In the genomic region with DNA sequence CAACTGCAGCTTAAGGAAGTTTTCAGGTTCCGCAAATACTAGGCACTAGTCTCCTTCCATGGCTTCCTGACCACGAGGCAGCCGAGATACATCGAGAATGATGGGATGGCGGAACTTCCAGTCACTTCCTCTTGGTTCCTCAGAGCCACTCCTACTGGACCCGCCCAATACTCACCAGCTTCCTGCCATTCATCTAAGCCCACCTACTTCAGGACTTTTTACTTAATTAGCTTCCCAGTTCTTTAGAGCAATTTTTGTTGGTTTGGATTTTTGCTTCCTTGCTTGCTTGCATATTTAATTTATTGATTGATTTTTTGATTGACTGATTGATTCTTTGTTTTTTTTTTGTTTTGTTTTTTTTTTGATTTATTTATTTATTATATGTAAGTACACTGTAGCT, we compare ENCODE assay signal across 9 mouse cellular contexts. TPM values are rescaled to one million over a fixed set of nuclear protein-coding genes. Genes with fewer than 3 reads are reported as not detected.
A peak's percentile ranks its signal among the peaks of the same experiment; 100 is the strongest.
DNase-seq lines count a peak whose midpoint lies in the region; ATAC-seq and TF ChIP-seq lines count a peak whose summit lies in the region.
"Not testable (repeated sequence)": the region's sequence is repeated elsewhere in the genome, so short reads cannot be mapped to it uniquely, and the experiment has no call there.
"Had no signal": no experiment of that assay in that cellular context is flagged by ENCODE, and none has a peak within 500 bp of the region (broad histone marks: within the 10 kb centered on the region; RNA-seq: fewer than 3 reads in every experiment).

A gene (minus strand): TSS at position 101 of the 400 bp plus-strand sequence.

- not testable (repeated sequence) for TF ChIP-seq CTCF in CH12.LX (conservative IDR thresholded peaks at IDR 0.05 in 1 of 2, IDR thresholded peaks at IDR 0.05 in 1 of 2; ENCODE audit: low read depth in 2 of 2, low read length in 2 of 2); E14TG2a.4 (conservative IDR thresholded peaks at IDR 0.05; ENCODE audit: low read length); ES-Bruce4 (IDR thresholded peaks at IDR 0.05; ENCODE audit: low read depth, low read length); MEL (IDR thresholded peaks at IDR 0.05 in 2 of 3, conservative IDR thresholded peaks at IDR 0.05 in 1 of 3; ENCODE audit: control insufficient read depth in 1 of 3, insufficient read depth in 1 of 3, low read depth in 2 of 3, low read length in 3 of 3, poor library complexity in 1 of 3, severe bottlenecking in 1 of 3)

- DNase-seq in CH12.LX (ENCODE audit: extremely low read depth); ES-E14 (ENCODE audit: low read depth, low spot score); MEL (ENCODE audit: low read depth, low spot score); liver, embryonic 11.5 days (ENCODE audit: low spot score): not testable (repeated sequence)

- not testable (repeated sequence) for TF ChIP-seq RAD21 in CH12.LX (IDR thresholded peaks at IDR 0.05; ENCODE audit: low read depth, low read length); MEL (IDR thresholded peaks at IDR 0.05; ENCODE audit: low read depth, low read length)

- H3K9ac ChIP-seq in CH12.LX (ENCODE audit: insufficient read depth, low read depth); ES-Bruce4 (ENCODE audit: low read depth, poor library complexity, severe bottlenecking); ES-E14 (ENCODE audit: insufficient read depth, low read depth, low read length, poor library complexity, severe bottlenecking); MEL (ENCODE audit: control insufficient read depth, low read depth, low read length, poor library complexity, severe bottlenecking); liver, embryonic 11.5 days (ENCODE audit: low read depth, low read length): not testable (repeated sequence)

- not testable (repeated sequence) for TF ChIP-seq EP300 in CH12.LX (IDR thresholded peaks at IDR 0.05; ENCODE audit: low read length); ES-Bruce4 (IDR thresholded peaks at IDR 0.05; ENCODE audit: insufficient read depth, low read depth, low read length); MEL (IDR thresholded peaks at IDR 0.05; ENCODE audit: low read depth in 1 of 2, low read length in 2 of 2)

- in situ Hi-C loops in CH12.LX (cut with MboI; ENCODE audit: low pct_ligation_motif_present, low pct_unique_long_range_greater_than_20kb, low sequenced_read_pairs); ES-E14 (cut with MboI; ENCODE audit: low sequenced_read_pairs in 2 of 2, unreplicated experiment in 2 of 2): not testable (repeated sequence)

- not testable (repeated sequence) for TF ChIP-seq POLR2A in CH12.LX (IDR thresholded peaks at IDR 0.05; ENCODE audit: low read depth, low read length); ES-Bruce4 (IDR thresholded peaks at IDR 0.05; ENCODE audit: insufficient read depth, low read length); MEL (IDR thresholded peaks at IDR 0.05; ENCODE audit: control insufficient read depth in 1 of 2, insufficient read depth in 1 of 2, low read depth in 1 of 2, low read length in 2 of 2, poor library complexity in 1 of 2)

- not testable (repeated sequence) for H3K36me3 ChIP-seq in CH12.LX (replicated peaks in 1 of 2; ENCODE audit: control insufficient read depth in 1 of 2, insufficient read depth in 1 of 2, low read length in 1 of 2); E14TG2a.4 (ENCODE audit: insufficient read depth, low read length); ES-Bruce4 (ENCODE audit: control insufficient read depth, insufficient read depth, low read length, poor library complexity, severe bottlenecking); ES-E14 (ENCODE audit: control insufficient read depth, insufficient read depth, low read length, poor library complexity, severe bottlenecking); MEL (ENCODE audit: control insufficient read depth in 1 of 2, insufficient read depth in 2 of 2, low read length in 2 of 2); liver, embryonic 11.5 days (ENCODE audit: control insufficient read depth, insufficient read depth, low read length)

- H3K4me2 ChIP-seq in CH12.LX (ENCODE audit: insufficient read depth, low read depth, poor library complexity, severe bottlenecking); liver, embryonic 11.5 days: not testable (repeated sequence)

- not testable (repeated sequence) for H3K4me3 ChIP-seq in CH12.LX (replicated peaks in 1 of 3; ENCODE audit: low read depth in 2 of 3, low read length in 2 of 3, poor library complexity in 1 of 3); ES-Bruce4 (ENCODE audit: low read depth, low read length); MEL (ENCODE audit: control insufficient read depth in 1 of 2, insufficient read depth in 1 of 2, low read depth in 2 of 2, low read length in 2 of 2); liver, embryonic 11.5 days (ENCODE audit: low read depth, low read length)
- H3K4me3 ChIP-seq in E14TG2a.4 (replicated peaks; ENCODE audit: low read length) = peak within 1 kb of the TSS; percentile 66
- H3K4me3 ChIP-seq in ES-E14 (ENCODE audit: insufficient read depth in 1 of 2, low read depth in 1 of 2, low read length in 2 of 2, poor library complexity in 1 of 2, severe bottlenecking in 1 of 2) = peak within 1 kb of the TSS; percentile 47 to 55

- not testable (repeated sequence) for H3K27me3 ChIP-seq in CH12.LX (replicated peaks); E14TG2a.4 (ENCODE audit: insufficient read depth, low read length); ES-Bruce4 (ENCODE audit: control insufficient read depth, insufficient read depth, low read length, poor library complexity, severe bottlenecking); MEL (ENCODE audit: control insufficient read depth in 1 of 2, insufficient read depth in 2 of 2, low read length in 2 of 2); liver, embryonic 11.5 days (replicated peaks; ENCODE audit: control insufficient read depth, insufficient read depth, low read length)

- H3K27ac ChIP-seq in CH12.LX (ENCODE audit: insufficient read depth, low read depth); ES-Bruce4 (ENCODE audit: insufficient read depth, low read length); ES-E14 (ENCODE audit: insufficient read depth, low read depth, low read length, poor library complexity, severe bottlenecking); MEL (ENCODE audit: control insufficient read depth, low read depth, low read length); liver, embryonic 11.5 days (ENCODE audit: low read depth, low read length): not testable (repeated sequence)

- not testable (repeated sequence) for H3K4me1 ChIP-seq in CH12.LX (ENCODE audit: control insufficient read depth in 1 of 2, insufficient read depth in 2 of 2); E14TG2a.4 (replicated peaks; ENCODE audit: low read depth, low read length); ES-Bruce4 (ENCODE audit: control insufficient read depth, insufficient read depth, low read length); ES-E14 (ENCODE audit: control insufficient read depth in 2 of 2, insufficient read depth in 2 of 2, low read length in 2 of 2, poor library complexity in 1 of 2); MEL (ENCODE audit: control insufficient read depth in 1 of 2, insufficient read depth in 2 of 2, low read length in 2 of 2); liver, embryonic 11.5 days (replicated peaks; ENCODE audit: control insufficient read depth, insufficient read depth, low read length)

- H3K79me2 ChIP-seq in CH12.LX (replicated peaks; ENCODE audit: control insufficient read depth, extremely low read depth, insufficient read depth, poor library complexity, severe bottlenecking); MEL (ENCODE audit: control insufficient read depth, insufficient read depth, low read length, poor library complexity): not testable (repeated sequence)

- ATAC-seq in hematopoietic stem cell, adult 5-6 weeks (replicated peaks in 1 of 2; ENCODE audit: insufficient read depth in 1 of 2, low FRiP score in 2 of 2, low TSS enrichment in 1 of 2, low read depth in 1 of 2, poor library complexity in 2 of 2, severe bottlenecking in 2 of 2); liver, embryonic 11.5 days (replicated peaks; ENCODE audit: low FRiP score): not testable (repeated sequence)

- WGBS in liver, embryonic 11.5 days = no CpG with 5 or more reads among the region's 6 CpGs

- dilution Hi-C loops in CH12.LX (cut with MboI; ENCODE audit: extremely low pct_ligation_motif_present, extremely low pct_unique_long_range_greater_than_20kb, low sequenced_read_pairs) = not testable (repeated sequence)

- H3K9me3 ChIP-seq in CH12.LX (replicated peaks; ENCODE audit: low read length); E14TG2a.4 (ENCODE audit: low read length); ES-Bruce4 (replicated peaks; ENCODE audit: control insufficient read depth, insufficient read depth, low read length, poor library complexity, severe bottlenecking); ES-E14 (ENCODE audit: control insufficient read depth, insufficient read depth, low read depth, low read length); MEL (replicated peaks; ENCODE audit: insufficient read depth, low read length); liver, embryonic 11.5 days (ENCODE audit: control insufficient read depth, low read length): not testable (repeated sequence)

RNA-seq across cellular contexts. Expression of the gene that starts here (rescaled TPM):
- total RNA-seq in CH12.LX (2012; rRNA removed) (2.4 and 4.6 TPM in 2 replicates), CH12.LX (2014; rRNA removed) (42.5 and 50.8 TPM in 2 replicates), ES-E14 (2012; rRNA removed) (110 and 118 TPM in 2 replicates), MEL (2012; rRNA removed) (12.1 and 14.3 TPM in 2 replicates)
- polyA plus RNA-seq in CH12.LX (2012; ENCODE audit: insufficient read length, low read depth) (13.2 TPM in 2 replicates), ES-Bruce4 (2011; ENCODE audit: insufficient read depth, insufficient read length, low read depth, missing spikeins) (91.2 and 99.8 TPM in 2 replicates), MEL (2012; ENCODE audit: insufficient read depth in 1 of 2, insufficient read length in 2 of 2, low read depth in 1 of 2, low replicate concordance in 2 of 2, missing spikeins in 1 of 2) (10 to 100 TPM in 1 of 2 experiments, 1 to 10 TPM in 1; 7.9 to 76.0 TPM)
- total RNA-seq in hematopoietic stem cell, adult 5-6 weeks (2017) = 7.6 and 13.1 TPM in 2 replicates
- 11.7 and 13.0 TPM in 2 replicates for polyA plus RNA-seq in liver, embryonic 11.5 days (2014; fragmentation: Nextera tagmentation; extraction: Ambion mirVana)
- polyA plus RNA-seq: adrenal gland, adult 2 months; G1E had no signal
